Mouse (Mus musculus) kidney, adult 8-10 months (tissue): ENCODE data around the gene Olfr967.
"Not testable (repeated sequence)": the region's sequence is repeated elsewhere in the genome, so short reads cannot be mapped to it uniquely, and the experiment has no call there.

Experiments
- DNase-seq, 2 experiments: peaks; one replicate each; pipeline ENCODE4 v3.0.0; 2022

Gene Olfr967

DNA sequence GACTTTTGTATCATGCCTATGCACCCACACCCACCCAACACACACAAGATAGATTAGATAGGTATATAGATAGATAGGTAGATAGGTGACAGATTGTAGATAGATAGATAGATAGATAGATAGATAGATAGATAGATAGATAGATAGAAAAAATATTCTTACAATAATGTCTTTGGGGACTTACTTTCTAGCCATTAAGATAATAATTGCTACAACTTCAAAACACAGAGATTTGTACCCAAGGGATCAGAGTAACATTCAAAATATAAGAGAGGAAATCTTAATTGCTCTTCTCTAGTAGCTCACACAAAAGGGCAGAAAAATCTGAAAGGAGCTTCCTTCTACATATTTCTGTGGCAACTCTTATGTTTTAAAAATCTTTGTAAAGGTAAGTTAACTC lies at the start of gene Olfr967:
Gene Olfr967 (plus strand): TSS at position 301 of the 400 bp plus-strand sequence.
- DNase-seq: no peak

DNA sequence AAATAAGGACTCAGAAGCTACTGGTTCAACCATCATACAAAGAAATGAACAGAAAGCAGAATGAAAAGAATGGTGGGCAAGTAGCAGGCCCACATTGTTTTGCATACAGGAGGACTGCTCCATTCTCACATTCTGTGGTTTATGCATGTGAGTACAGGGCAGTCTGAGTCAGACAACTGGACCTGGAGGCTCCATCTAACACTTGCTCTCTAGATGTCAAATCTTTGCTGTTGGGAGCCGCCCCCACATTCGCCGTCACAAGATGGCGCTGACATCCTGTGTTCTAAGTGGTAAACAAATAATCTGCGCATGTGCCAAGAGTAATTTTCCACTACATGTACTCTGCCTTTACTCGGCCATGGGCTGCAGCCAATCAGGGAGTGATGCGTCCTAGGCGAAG lies 44.9 kb upstream of the Olfr967 start:
- not testable (repeated sequence) for DNase-seq

DNA sequence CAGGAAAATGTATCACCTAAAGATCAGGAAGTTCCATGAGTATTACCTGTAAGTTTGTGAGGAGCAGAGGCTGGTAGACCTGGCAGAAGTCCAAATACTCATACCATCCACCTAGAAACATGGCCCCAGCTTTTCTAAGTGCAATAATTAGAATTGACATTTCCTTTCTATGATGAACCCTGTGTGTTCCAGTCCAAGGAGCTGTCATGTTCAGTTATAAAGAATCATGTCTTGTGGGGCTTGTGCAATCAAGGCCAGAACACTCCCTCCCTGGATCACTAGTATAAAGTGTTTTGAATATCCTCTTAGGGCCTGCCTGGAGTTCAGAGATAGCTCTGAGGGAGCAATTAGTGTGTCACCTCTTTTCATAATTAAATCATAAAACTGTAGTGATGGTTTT lies 39.0 kb upstream of the Olfr967 start, which contains the start of gene Olfr149:
Gene Olfr149 (minus strand): TSS at position 101 of the 400 bp plus-strand sequence.
- DNase-seq: no peak

DNA sequence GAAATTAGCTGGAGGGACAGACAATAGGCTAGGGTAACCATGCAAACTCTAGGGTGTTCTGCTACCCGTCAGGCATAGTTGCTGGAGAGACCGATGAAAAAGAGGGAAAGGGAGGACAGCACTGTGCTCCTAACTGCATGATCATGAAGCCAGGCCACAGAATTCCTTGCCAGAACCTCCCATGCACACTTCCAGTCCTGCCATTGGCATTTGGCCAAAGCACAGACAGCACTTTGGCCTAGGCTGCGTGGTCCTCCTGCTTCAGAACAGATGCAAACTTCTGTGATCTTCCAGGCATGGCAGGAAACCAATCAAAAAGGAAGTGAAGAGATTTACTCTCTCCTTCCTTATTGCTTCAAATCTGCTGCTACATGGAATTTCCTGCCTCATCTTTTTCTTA lies 37.1 kb upstream of the Olfr967 start:
- DNase-seq: peak in 1 of 2 experiments; percentile 5

DNA sequence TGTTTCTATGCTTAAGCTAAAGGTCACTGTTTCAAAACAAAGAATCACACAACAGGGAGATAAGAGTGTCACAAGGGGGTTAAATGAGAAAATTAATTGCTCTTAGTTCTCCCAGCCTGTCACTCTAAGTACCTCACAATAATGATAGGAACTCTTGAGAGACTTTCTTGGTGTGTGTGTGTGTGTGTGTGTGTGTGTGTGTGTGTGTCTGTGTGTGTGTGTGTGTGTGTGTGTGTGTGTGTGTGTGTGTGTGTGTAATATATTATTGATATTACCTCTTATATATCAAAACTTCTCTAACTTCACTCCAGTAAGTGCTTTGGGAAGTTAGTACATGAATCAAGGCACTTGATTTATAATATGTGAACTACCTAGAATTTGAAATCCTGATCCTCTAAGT lies 35.0 kb upstream of the Olfr967 start, which contains the start of gene Olfr965:
Gene Olfr965 (plus strand): TSS at position 301 of the 400 bp plus-strand sequence.
- no peak for DNase-seq

DNA sequence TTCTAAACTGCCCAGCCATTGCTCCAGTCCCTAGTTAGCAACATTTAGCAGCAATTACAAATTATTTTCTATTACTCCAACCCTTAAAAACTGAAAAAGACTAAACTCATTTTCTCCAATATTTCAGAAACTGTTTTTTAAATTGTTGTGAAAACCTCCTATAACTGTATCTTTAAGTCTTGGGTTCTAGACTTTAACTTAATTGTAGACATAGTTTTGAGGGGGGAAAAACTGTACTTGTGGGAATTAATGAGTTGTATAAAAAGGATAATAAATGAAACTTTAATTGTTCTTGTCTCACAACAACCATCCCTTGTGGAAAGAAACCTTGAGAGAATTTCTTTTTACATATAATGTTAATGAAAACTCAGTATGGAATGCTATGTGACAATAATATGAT lies 15.4 kb upstream of the Olfr967 start, which contains the start of gene Olfr150:
Gene Olfr150 (plus strand): TSS at position 301 of the 400 bp plus-strand sequence.
- no peak for DNase-seq

DNA sequence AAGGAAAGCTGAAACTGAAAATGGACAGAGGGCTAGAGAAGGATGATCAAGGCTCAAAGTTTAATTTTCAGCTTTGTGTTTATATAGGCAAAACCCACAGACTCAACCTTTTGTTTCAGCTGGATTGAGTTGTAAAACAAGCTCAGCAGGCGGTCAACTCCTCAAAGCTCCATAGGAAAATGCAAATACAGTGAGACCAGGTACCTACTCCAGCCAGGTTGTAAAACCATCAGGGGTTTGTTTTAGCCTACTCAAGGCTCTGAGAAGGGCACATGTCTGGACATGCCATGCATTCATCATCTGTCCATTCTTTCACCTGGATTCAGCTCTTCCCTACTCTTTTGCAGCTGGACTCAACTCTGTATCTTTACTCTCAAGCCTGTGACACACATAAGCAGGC lies 5.3 kb upstream of the Olfr967 start:
- DNase-seq: no peak

DNA sequence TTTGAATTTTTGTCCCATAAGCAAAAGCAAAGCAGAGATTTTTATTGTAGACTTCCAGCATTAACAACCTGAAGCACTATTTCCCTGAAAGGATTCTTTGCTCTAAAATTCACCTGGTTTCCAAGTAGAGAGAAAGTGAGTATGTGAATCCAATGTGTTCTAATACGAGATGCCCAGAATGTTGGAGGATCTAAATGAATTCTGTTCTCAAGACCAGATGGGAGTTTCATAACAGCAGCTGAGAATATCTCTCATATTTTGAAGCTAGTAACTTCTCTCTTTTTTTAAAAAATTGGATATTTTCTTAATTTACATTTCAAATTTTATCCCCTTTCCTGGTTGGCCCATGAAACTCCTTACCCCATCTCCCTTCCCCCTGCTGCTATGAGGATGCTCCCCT lies 379 bp downstream of the Olfr967 start:
- DNase-seq: no peak

DNA sequence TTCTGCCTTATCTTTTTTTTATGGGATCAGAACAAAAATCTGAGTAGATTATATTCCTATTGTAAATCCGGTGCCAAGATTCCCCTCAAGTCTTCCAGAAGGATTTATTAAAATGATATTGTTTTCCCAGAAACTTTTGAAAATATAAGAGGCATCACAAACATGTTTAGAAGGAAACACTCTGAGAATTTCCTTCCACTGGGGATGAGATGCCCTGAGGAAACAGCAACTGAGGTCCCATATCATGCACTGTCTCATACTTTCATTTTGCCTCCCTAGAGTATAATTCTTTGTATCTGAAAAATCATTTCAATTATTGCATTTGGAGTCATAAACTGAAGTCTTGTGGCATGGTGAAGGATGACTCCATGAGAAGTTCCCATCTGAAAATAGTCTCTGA lies 37.1 kb downstream of the Olfr967 start, which contains the start of gene Olfr968:
Gene Olfr968 (minus strand): TSS at position 101 of the 400 bp plus-strand sequence.
- DNase-seq: no peak

DNA sequence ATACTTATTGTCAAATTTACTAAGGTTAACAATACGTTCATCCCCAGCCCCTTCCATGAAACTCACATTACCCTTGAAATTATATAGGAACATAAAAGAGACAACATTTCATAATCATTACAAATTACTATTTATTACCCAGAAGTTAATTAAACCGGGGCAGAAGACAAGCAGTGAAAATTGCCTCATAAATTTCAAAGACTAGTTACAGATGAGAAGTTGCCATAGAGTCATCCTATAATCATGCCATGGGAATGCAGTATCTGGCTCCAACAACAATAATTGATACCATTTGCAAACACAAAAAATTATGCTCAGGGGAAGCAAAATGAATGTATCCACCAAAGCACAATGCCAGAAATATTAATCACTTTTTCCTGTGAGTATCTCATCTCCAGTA lies 44.5 kb downstream of the Olfr967 start, which contains the start of gene Olfr969:
Gene Olfr969 (plus strand): TSS at position 388 of the 400 bp plus-strand sequence.
- no peak for DNase-seq
